Mouse (Mus musculus): ENCODE measurements at regions not wholly inside any gene's neighbourhood (a gene's known extent, or its start where the extent isn't known, plus 50 kb on each side); places are given as distances from the start of the nearest gene placed in this dataset.
A peak's percentile ranks its signal among the peaks of the same experiment; 100 is the strongest.

GRCm38 (mm10) chr10:101486504-101486903 is 194.8 kb upstream of the Mgat4c start:
- no peak for DNase-seq

GRCm38 (mm10) chr10:101490418-101491055 is 190.8 kb upstream of the Mgat4c start:
- no peak for DNase-seq

GRCm38 (mm10) chr10:101515087-101515486 is 166.2 kb upstream of the Mgat4c start:
- DNase-seq, result no peak

GRCm38 (mm10) chr10:101516930-101517329 is 164.4 kb upstream of the Mgat4c start:
- DNase-seq, result no peak

GRCm38 (mm10) chr10:101532325-101532724 is 149.0 kb upstream of the Mgat4c start:
- DNase-seq, result peak; percentile 60

- no peak for DNase-seq
Measured at GRCm38 (mm10) chr10:101544203-101544602, 137.1 kb upstream of the Mgat4c start.

- DNase-seq, result no peak
Measured at GRCm38 (mm10) chr10:101550645-101551044, 130.6 kb upstream of the Mgat4c start.
